Mouse (Mus musculus): ENCODE data around the gene Zfyve1. TPM values are rescaled to one million over a fixed set of nuclear protein-coding genes. Genes with fewer than 3 reads are reported as not detected.
A peak's percentile ranks its signal among the peaks of the same experiment; 100 is the strongest.

Zfyve1 gene
- polyA plus RNA-seq, 1 experiment from 2014 or later: 21.4 TPM

DNA sequence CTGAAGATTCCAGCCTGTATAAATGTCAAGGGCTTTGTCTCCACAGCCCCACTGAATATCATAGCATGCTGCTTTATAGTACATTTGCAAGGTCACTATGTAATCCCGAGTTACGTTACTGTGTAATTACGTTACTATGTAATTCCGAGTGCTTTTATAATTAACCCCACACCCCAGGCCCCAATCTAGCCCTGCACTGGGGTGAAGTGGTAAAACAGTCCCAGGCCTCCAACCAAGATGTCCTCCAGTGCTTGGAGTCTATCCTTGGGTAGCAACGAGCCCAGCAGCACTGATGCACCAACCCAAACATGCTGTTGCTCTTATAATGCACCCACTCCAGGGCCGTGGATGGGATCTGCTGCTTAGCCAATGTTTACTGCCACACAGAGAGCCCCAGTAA, 74.0 kb downstream of the Zfyve1 start:
- H3K4me3 ChIP-seq (ENCODE audit: low read depth, low read length): no peak overlapping the region
- no peaks in the 10 kb centered on the region for H3K9me3 ChIP-seq (ENCODE audit: control insufficient read depth, low read length)
- ATAC-seq (ENCODE audit: low FRiP score) (no peak), DNase-seq (ENCODE audit: low spot score, missing footprints) (no peak)
- WGBS: 90% methylated on average over 6 of the region's 6 CpGs
- no peak overlapping the region for H3K9ac ChIP-seq (ENCODE audit: low read length)
- no peaks in the 10 kb centered on the region for H3K27me3 ChIP-seq (ENCODE audit: control insufficient read depth, insufficient read depth, low read length)
- H3K4me2 ChIP-seq: no peak overlapping the region
- peaks cover 4% of the 10 kb centered on the region; the same call in 1 of the 2 replicates for H3K4me1 ChIP-seq (ENCODE audit: control insufficient read depth, insufficient read depth, low read length)
- no peak overlapping the region for H3K27ac ChIP-seq (ENCODE audit: low read depth, low read length)
- H3K36me3 ChIP-seq (ENCODE audit: control insufficient read depth, insufficient read depth, low read length): no peaks in the 10 kb centered on the region

DNA sequence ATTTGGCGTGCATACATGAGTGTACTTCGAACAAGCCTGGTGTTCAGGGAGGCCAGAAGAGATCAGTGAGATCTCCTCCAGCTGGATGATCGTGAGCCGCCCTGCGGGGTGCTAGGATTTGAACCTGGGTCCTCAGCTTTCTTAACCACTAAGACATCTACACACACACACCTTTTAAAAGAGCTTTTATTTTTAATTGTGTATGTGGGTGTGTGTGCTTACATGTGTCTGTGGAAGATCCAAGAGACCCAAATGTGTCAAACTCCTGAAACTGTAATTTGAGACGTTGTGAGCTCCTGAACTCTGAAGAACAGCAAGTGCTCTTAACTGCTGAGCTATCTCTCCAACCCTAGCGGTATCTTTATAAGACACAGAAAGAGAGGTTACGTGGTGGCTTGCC, 75.9 kb downstream of the Zfyve1 start:
- DNase-seq (ENCODE audit: low spot score, missing footprints) (peak; percentile 86), ATAC-seq (ENCODE audit: low FRiP score) (no peak)
- Histone ChIP-seq H3K4me2 (peak overlapping the region; percentile 54), H3K9ac (ENCODE audit: low read length) (peak overlapping the region; percentile 68; the same call in 1 of the 2 replicates), H3K4me3 (ENCODE audit: low read depth, low read length) (peak overlapping the region; percentile 70), H3K36me3 (ENCODE audit: control insufficient read depth, insufficient read depth, low read length) (no peaks in the 10 kb centered on the region), H3K9me3 (ENCODE audit: control insufficient read depth, low read length) (no peaks in the 10 kb centered on the region), H3K4me1 (ENCODE audit: control insufficient read depth, insufficient read depth, low read length) (peaks cover 4% of the 10 kb centered on the region; the same call in 1 of the 2 replicates), H3K27ac (ENCODE audit: low read depth, low read length) (no peak overlapping the region), H3K27me3 (ENCODE audit: control insufficient read depth, insufficient read depth, low read length) (no peaks in the 10 kb centered on the region)
- WGBS: 50% methylated on average over 8 of the region's 8 CpGs

DNA sequence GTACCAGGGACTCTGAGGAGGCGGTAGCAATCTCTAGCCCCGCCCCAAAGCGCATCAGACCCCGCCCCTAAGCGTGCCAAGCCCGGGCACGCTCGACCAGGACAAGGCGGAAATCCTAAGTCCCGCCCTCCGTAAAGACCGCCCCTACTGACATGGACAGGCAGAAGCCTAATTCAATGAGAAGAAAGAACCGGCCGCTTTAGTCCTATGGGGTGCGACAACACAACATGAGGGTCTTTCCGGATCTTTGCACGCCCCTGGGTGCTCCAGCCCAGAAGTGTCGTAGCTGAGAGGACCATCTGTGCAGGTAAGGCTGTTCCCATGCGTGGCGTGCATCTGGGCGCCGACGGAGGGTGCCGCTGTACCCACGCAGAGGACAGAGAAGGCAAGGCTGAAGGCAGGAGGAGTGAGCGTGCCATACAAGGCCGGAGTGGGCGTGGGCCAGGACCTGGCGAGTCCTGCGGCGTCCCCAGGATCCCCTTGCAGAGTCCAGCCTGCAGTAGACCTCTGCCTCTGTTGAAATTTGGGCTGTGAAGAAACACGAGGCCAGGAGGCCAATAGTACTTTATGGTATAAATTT, 76.6 kb downstream of the Zfyve1 start, which contains the start of gene Dcaf4:
TSS of gene Dcaf4 (plus strand) at position 156 of the 580 bp plus-strand sequence.
- ATAC-seq (ENCODE audit: low FRiP score) (peak; percentile 98), DNase-seq (ENCODE audit: low spot score, missing footprints) (peak; percentile 100)
- Histone ChIP-seq H3K4me1 (ENCODE audit: control insufficient read depth, insufficient read depth, low read length) (peaks cover 4% of the 10 kb centered on the region; the same call in 1 of the 2 replicates), H3K9ac (ENCODE audit: low read length) (peak within 1 kb of the TSS; percentile 68), H3K36me3 (ENCODE audit: control insufficient read depth, insufficient read depth, low read length) (no peaks in the 10 kb centered on the region), H3K4me2 (peak within 1 kb of the TSS; percentile 54), H3K9me3 (ENCODE audit: control insufficient read depth, low read length) (no peaks in the 10 kb centered on the region), H3K4me3 (ENCODE audit: low read depth, low read length) (peak within 1 kb of the TSS; percentile 70), H3K27me3 (ENCODE audit: control insufficient read depth, insufficient read depth, low read length) (no peaks in the 10 kb centered on the region), H3K27ac (ENCODE audit: low read depth, low read length) (no peak within 1 kb of the TSS)
- under 1% methylated on average over 32 of the region's 32 CpGs for WGBS

DNA sequence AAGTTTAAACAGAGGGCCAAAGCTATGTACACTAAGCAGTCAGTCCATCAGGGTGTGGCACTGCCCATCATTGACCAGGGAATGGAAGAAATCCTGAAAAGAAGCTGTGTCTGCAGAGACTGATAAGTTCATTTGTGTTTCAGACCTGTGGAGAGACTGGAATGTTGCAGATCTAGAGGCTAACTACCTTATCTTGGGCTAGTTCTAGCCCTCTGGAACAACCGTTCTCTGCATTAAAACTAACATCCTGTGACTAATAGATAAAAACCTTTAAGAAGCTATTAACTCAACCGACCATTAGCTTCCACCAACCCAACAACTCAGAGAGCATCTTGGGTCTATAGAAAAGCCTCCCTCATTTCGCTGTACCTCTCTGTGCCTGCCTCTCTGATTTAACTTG, 79.4 kb downstream of the Zfyve1 start:
- ATAC-seq (ENCODE audit: low FRiP score): no peak
- DNase-seq (ENCODE audit: low spot score, missing footprints): no peak
- Histone ChIP-seq H3K4me3 (ENCODE audit: low read depth, low read length) (no peak overlapping the region), H3K27me3 (ENCODE audit: control insufficient read depth, insufficient read depth, low read length) (no peaks in the 10 kb centered on the region), H3K4me1 (ENCODE audit: control insufficient read depth, insufficient read depth, low read length) (peaks cover 4% of the 10 kb centered on the region; the same call in 1 of the 2 replicates), H3K9ac (ENCODE audit: low read length) (no peak overlapping the region), H3K36me3 (ENCODE audit: control insufficient read depth, insufficient read depth, low read length) (no peaks in the 10 kb centered on the region), H3K27ac (ENCODE audit: low read depth, low read length) (no peak overlapping the region), H3K9me3 (ENCODE audit: control insufficient read depth, low read length) (no peaks in the 10 kb centered on the region), H3K4me2 (no peak overlapping the region)
- WGBS: 84% methylated on average over 3 of the region's 3 CpGs

DNA sequence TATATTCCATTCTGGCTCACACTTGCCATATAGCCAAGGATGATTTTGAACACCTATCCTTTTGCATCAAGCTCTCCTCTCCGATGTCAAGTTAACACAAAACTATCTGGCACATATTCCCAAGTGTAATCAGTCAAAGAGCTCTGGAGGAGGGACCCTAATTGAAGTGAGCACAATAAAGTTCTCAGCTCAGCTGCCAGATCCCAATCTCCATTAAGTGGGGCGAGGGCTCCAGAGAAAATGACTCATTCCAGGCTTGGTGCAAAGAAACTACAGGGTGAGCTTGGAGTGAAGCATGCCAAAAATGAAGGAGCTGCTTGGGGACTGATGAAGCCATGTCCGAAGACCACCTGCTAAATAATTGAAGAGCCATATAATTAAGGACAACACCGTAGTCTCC, 82.8 kb downstream of the Zfyve1 start:
- Histone ChIP-seq H3K4me1 (ENCODE audit: control insufficient read depth, insufficient read depth, low read length) (no peaks in the 10 kb centered on the region), H3K9ac (ENCODE audit: low read length) (no peak overlapping the region), H3K27ac (ENCODE audit: low read depth, low read length) (no peak overlapping the region), H3K9me3 (ENCODE audit: control insufficient read depth, low read length) (no peaks in the 10 kb centered on the region), H3K27me3 (ENCODE audit: control insufficient read depth, insufficient read depth, low read length) (no peaks in the 10 kb centered on the region), H3K4me3 (ENCODE audit: low read depth, low read length) (no peak overlapping the region), H3K36me3 (ENCODE audit: control insufficient read depth, insufficient read depth, low read length) (no peaks in the 10 kb centered on the region), H3K4me2 (no peak overlapping the region)
- 84% methylated on average over 4 of the region's 4 CpGs for WGBS
- DNase-seq (ENCODE audit: low spot score, missing footprints): no peak
- ATAC-seq (ENCODE audit: low FRiP score): no peak

DNA sequence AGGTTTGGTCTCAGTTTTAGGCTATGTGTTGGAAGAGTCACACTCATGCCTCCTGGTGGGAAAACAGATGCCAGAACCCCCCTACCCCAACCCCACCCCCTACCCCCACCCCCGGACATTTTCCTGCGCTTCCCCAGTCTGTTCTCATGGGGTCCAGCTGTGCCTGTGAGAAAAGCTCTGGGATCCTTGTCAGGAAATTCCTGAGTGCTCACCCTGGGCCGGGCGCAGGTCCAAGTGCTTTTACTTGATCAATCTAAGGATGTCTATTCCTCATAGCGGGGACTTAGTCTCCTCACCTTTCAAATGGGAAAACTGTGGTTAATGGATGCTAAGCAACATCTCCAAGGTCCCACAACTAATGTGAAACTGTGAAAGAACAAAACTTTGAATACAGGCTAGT, 83.8 kb downstream of the Zfyve1 start:
- WGBS: 40% methylated on average over 5 of the region's 5 CpGs
- Histone ChIP-seq H3K9ac (ENCODE audit: low read length) (no peak overlapping the region), H3K36me3 (ENCODE audit: control insufficient read depth, insufficient read depth, low read length) (no peaks in the 10 kb centered on the region), H3K27me3 (ENCODE audit: control insufficient read depth, insufficient read depth, low read length) (no peaks in the 10 kb centered on the region), H3K9me3 (ENCODE audit: control insufficient read depth, low read length) (no peaks in the 10 kb centered on the region), H3K4me1 (ENCODE audit: control insufficient read depth, insufficient read depth, low read length) (no peaks in the 10 kb centered on the region), H3K4me3 (ENCODE audit: low read depth, low read length) (no peak overlapping the region), H3K27ac (ENCODE audit: low read depth, low read length) (no peak overlapping the region), H3K4me2 (no peak overlapping the region)
- DNase-seq (ENCODE audit: low spot score, missing footprints) (no peak), ATAC-seq (ENCODE audit: low FRiP score) (no peak)

DNA sequence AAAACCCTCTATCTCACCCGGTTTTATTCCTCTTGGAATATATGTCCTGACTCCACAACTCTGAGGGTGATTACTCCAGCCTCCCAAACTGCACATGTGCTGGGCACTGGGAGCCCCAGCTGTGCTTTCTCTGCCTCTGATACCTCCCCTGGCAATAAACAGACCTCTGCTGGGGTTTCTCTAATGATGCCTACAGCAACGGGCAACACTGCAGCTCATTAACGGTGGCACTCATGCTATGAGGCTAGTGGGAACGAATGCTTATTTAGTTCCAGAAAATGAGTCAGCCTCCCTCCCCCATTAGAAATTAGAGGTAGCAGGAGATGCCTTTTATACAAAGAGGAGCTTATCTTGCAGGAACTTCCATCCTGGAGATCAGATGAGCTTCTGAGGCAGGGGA, 84.2 kb downstream of the Zfyve1 start:
- H3K4me1 ChIP-seq (ENCODE audit: control insufficient read depth, insufficient read depth, low read length): no peaks in the 10 kb centered on the region
- H3K4me3 ChIP-seq (ENCODE audit: low read depth, low read length): no peak overlapping the region
- no peak for ATAC-seq (ENCODE audit: low FRiP score)
- DNase-seq (ENCODE audit: low spot score, missing footprints): no peak
- H3K9me3 ChIP-seq (ENCODE audit: control insufficient read depth, low read length): no peaks in the 10 kb centered on the region
- no peak overlapping the region for H3K9ac ChIP-seq (ENCODE audit: low read length)
- no peak overlapping the region for H3K4me2 ChIP-seq
- 52% methylated on average over 4 of the region's 4 CpGs for WGBS
- H3K27me3 ChIP-seq (ENCODE audit: control insufficient read depth, insufficient read depth, low read length): no peaks in the 10 kb centered on the region
- no peak overlapping the region for H3K27ac ChIP-seq (ENCODE audit: low read depth, low read length)
- no peaks in the 10 kb centered on the region for H3K36me3 ChIP-seq (ENCODE audit: control insufficient read depth, insufficient read depth, low read length)

DNA sequence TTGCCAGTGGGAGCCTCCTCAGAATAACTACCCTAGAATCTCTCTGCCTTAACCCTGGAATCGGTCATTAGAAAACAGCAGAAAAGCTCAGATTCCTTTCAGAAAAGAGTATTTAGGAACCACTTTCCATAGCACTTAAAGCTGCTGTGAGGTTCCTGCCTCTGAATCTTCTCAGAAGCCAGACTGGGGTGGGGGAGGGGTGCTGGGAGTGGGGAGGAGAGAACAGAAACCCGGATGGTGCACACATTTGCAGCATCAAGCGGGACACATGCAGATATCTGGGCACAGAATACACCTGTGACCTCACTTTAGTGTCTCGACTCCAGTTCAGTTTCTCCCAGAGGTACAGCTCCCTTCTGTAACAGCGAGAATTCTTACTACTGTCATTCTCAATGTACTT, 86.4 kb downstream of the Zfyve1 start:
- Histone ChIP-seq H3K36me3 (ENCODE audit: control insufficient read depth, insufficient read depth, low read length) (no peaks in the 10 kb centered on the region), H3K4me2 (no peak overlapping the region), H3K9me3 (ENCODE audit: control insufficient read depth, low read length) (no peaks in the 10 kb centered on the region), H3K27me3 (ENCODE audit: control insufficient read depth, insufficient read depth, low read length) (no peaks in the 10 kb centered on the region), H3K4me1 (ENCODE audit: control insufficient read depth, insufficient read depth, low read length) (no peaks in the 10 kb centered on the region), H3K9ac (ENCODE audit: low read length) (no peak overlapping the region), H3K27ac (ENCODE audit: low read depth, low read length) (no peak overlapping the region), H3K4me3 (ENCODE audit: low read depth, low read length) (no peak overlapping the region)
- DNase-seq (ENCODE audit: low spot score, missing footprints): no peak
- no peak for ATAC-seq (ENCODE audit: low FRiP score)
- 86% methylated on average over 5 of the region's 5 CpGs for WGBS

DNA sequence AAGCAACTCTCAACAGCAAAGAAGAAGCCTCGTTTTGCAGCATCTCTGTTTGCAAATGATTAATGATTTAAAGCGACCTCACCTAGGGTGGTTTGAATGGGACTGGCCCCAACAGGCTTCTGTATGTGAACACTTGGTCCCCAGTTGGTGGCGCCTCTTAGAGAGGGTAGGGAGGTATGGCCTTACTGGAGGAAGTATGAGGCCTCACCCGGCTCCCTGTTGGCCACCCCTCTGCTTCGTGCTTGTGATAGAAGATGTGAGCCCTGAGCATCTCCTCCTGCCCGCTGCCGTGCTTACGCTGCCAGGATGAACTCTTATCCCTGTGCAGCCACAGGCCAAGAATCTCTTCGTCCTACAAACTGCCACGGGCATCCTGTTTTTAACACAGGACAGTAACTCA, 90.5 kb downstream of the Zfyve1 start:
- no peak overlapping the region for H3K27ac ChIP-seq (ENCODE audit: low read depth, low read length)
- no peak overlapping the region for H3K4me2 ChIP-seq
- H3K9me3 ChIP-seq (ENCODE audit: control insufficient read depth, low read length): no peaks in the 10 kb centered on the region
- 85% methylated on average over 10 of the region's 10 CpGs for WGBS
- H3K36me3 ChIP-seq (ENCODE audit: control insufficient read depth, insufficient read depth, low read length): no peaks in the 10 kb centered on the region
- ATAC-seq (ENCODE audit: low FRiP score) (no peak), DNase-seq (ENCODE audit: low spot score, missing footprints) (no peak)
- H3K4me3 ChIP-seq (ENCODE audit: low read depth, low read length): no peak overlapping the region
- H3K27me3 ChIP-seq (ENCODE audit: control insufficient read depth, insufficient read depth, low read length): no peaks in the 10 kb centered on the region
- H3K9ac ChIP-seq (ENCODE audit: low read length): no peak overlapping the region
- H3K4me1 ChIP-seq (ENCODE audit: control insufficient read depth, insufficient read depth, low read length): no peaks in the 10 kb centered on the region

Data from midbrain, embryonic 11.5 days (tissue).